Mouse (Mus musculus) hindbrain, embryonic 10.5 days (tissue): Measurements from ENCODE around the gene Sfxn5. TPM values are rescaled to one million over a fixed set of nuclear protein-coding genes. Genes with fewer than 3 reads are reported as not detected.
A peak's percentile ranks its signal among the peaks of the same experiment; 100 is the strongest.

Experiments used
- DNase-seq: peaks from one replicate; pipeline ENCODE4 v3.0.0-alpha.2; 2017; ENCODE audit warnings: low spot score
- H3K27ac ChIP-seq: fragments of 300-500 bp; sonication (generic); 2 replicates; pipeline ENCODE4 v1.5.1; 2016; ENCODE audit warnings: mild to moderate bottlenecking, moderate library complexity
- H3K27me3 ChIP-seq: fragments of 300-500 bp; sonication (generic); 2 replicates; pipeline ENCODE4 v1.6.1; 2016; ENCODE audit warnings: mild to moderate bottlenecking; ENCODE audit not compliant: poor library complexity, insufficient read depth, severe bottlenecking
- H3K36me3 ChIP-seq: fragments of 300-500 bp; sonication (generic); 2 replicates; pipeline ENCODE4 v1.6.1; 2016; ENCODE audit warnings: mild to moderate bottlenecking, moderate library complexity
- H3K4me1 ChIP-seq: fragments of 300-500 bp; sonication (generic); replicated peaks from 2 replicates; pipeline ENCODE4 v1.6.1; 2016; ENCODE audit warnings: mild to moderate bottlenecking
- H3K4me3 ChIP-seq: fragments of 300-500 bp; sonication (generic); 2 replicates; pipeline ENCODE4 v1.5.1; 2016; ENCODE audit warnings: mild to moderate bottlenecking, moderate library complexity
- H3K9me3 ChIP-seq: fragments of 300-500 bp; sonication (generic); 2 replicates; pipeline ENCODE4 v1.6.1; 2016; ENCODE audit warnings: mild to moderate bottlenecking, moderate library complexity
- WGBS: fragments of 180-500 bp; shearing (Covaris S2); methylation state at CpG from one replicate; pipeline ENCODE4 v1.1.7; 2016; 5-methylcytosine and 5-hydroxymethylcytosine counted together
- polyA plus RNA-seq: library from polyadenylated mRNA; unstranded; fragments of >200 nt; fragmentation: Nextera tagmentation; extraction: Ambion mirVana; gene quantifications from 2 replicates; pipeline ENCODE4 v1.2.1, GENCODE M21; 2016

Sfxn5 gene
- polyA plus RNA-seq, 1 experiment from 2014 or later, result 8.0 TPM

GRCm38 (mm10) chr6:85186033-85186743, 147.0 kb downstream of the Sfxn5 start:
- Histone ChIP-seq H3K4me3 (peak overlapping the region; percentile 57), H3K36me3 (no peaks in the 10 kb centered on the region), H3K9me3 (no peaks in the 10 kb centered on the region), H3K4me1 (peaks cover 49% of the 10 kb centered on the region), H3K27me3 (peaks cover 91% of the 10 kb centered on the region), H3K27ac (no peak overlapping the region)
- peak; percentile 56 for DNase-seq
- 1% methylated on average over 33 of the region's 33 CpGs for WGBS

- H3K9me3 ChIP-seq, result no peaks in the 10 kb centered on the region
- no peak for DNase-seq
- 60% methylated on average over 3 of the region's 3 CpGs for WGBS
- no peak overlapping the region for H3K27ac ChIP-seq
- H3K36me3 ChIP-seq, result no peaks in the 10 kb centered on the region
- peaks cover 34% of the 10 kb centered on the region for H3K4me1 ChIP-seq
- H3K4me3 ChIP-seq, result no peak overlapping the region
- peaks cover 71% of the 10 kb centered on the region for H3K27me3 ChIP-seq
Measured at GRCm38 (mm10) chr6:85183951-85184350, 149.3 kb downstream of the Sfxn5 start.

GRCm38 (mm10) chr6:85180036-85180435, 153.2 kb downstream of the Sfxn5 start:
- WGBS, result 67% methylated on average over 2 of the region's 2 CpGs
- no peaks in the 10 kb centered on the region for H3K4me1 ChIP-seq
- peaks cover 37% of the 10 kb centered on the region for H3K27me3 ChIP-seq
- no peak overlapping the region for H3K4me3 ChIP-seq
- H3K9me3 ChIP-seq, result no peaks in the 10 kb centered on the region
- no peak for DNase-seq
- no peaks in the 10 kb centered on the region for H3K36me3 ChIP-seq
- H3K27ac ChIP-seq, result no peak overlapping the region

GRCm38 (mm10) chr6:85179569-85179968, 153.7 kb downstream of the Sfxn5 start:
- H3K27me3 ChIP-seq, result peaks cover 33% of the 10 kb centered on the region
- no peaks in the 10 kb centered on the region for H3K36me3 ChIP-seq
- 81% methylated on average over 3 of the region's 3 CpGs for WGBS
- H3K4me3 ChIP-seq, result no peak overlapping the region
- no peaks in the 10 kb centered on the region for H3K9me3 ChIP-seq
- H3K27ac ChIP-seq, result no peak overlapping the region
- no peaks in the 10 kb centered on the region for H3K4me1 ChIP-seq
- no peak for DNase-seq

- no peaks in the 10 kb centered on the region for H3K36me3 ChIP-seq
- H3K9me3 ChIP-seq, result no peaks in the 10 kb centered on the region
- DNase-seq, result no peak
- peaks cover 30% of the 10 kb centered on the region for H3K27me3 ChIP-seq
- no peak overlapping the region for H3K4me3 ChIP-seq
- 55% methylated on average over 11 of the region's 11 CpGs for WGBS
- H3K4me1 ChIP-seq, result peaks cover 18% of the 10 kb centered on the region
- no peak overlapping the region for H3K27ac ChIP-seq
Measured at GRCm38 (mm10) chr6:85165440-85165921, 167.7 kb downstream of the Sfxn5 start.

Other genes starting within 250 kb of the Sfxn5 start
- 53.8 and 66.2 TPM in 2 replicates for gene Spr, start 195.7 kb downstream of the Sfxn5 start, polyA plus RNA-seq
- gene Emx1, start 146.0 kb downstream of the Sfxn5 start, polyA plus RNA-seq, result 0.52 and 1.0 TPM in 2 replicates
- gene Rab11fip5, start 41.2 kb upstream of the Sfxn5 start, polyA plus RNA-seq, result 3.9 and 5.8 TPM in 2 replicates
- gene Noto, start 90.5 kb upstream of the Sfxn5 start, polyA plus RNA-seq, result not detected in 2 replicates
- gene Smyd5, start 98.6 kb upstream of the Sfxn5 start, polyA plus RNA-seq, result 69.3 and 82.0 TPM in 2 replicates
- 641 and 745 TPM in 2 replicates for gene Cct7, start 118.1 kb upstream of the Sfxn5 start, polyA plus RNA-seq
- gene Pradc1, start 118.5 kb upstream of the Sfxn5 start, polyA plus RNA-seq, result 37.5 and 40.7 TPM in 2 replicates
- gene Fbxo41, start 169.6 kb upstream of the Sfxn5 start, polyA plus RNA-seq, result 0.60 and 0.97 TPM in 2 replicates
- gene Egr4, start 180.2 kb upstream of the Sfxn5 start, polyA plus RNA-seq, result not detected in 2 replicates